Mouse (Mus musculus): ENCODE results near the gene Gpn3.

- TF ChIP-seq POLR2A (IDR thresholded peaks at IDR 0.05; ENCODE audit: insufficient read depth, low read depth, low read length) (no peak), CTCF (IDR thresholded peaks at IDR 0.05; ENCODE audit: insufficient read depth, low read depth, low read length) (no peak)
Observed at GRCm38 (mm10) chr5:122377101-122377833, 5.6 kb downstream of the Gpn3 start.
